Comparison of ENCODE assay signal across 17 mouse cellular contexts in the genomic region with DNA sequence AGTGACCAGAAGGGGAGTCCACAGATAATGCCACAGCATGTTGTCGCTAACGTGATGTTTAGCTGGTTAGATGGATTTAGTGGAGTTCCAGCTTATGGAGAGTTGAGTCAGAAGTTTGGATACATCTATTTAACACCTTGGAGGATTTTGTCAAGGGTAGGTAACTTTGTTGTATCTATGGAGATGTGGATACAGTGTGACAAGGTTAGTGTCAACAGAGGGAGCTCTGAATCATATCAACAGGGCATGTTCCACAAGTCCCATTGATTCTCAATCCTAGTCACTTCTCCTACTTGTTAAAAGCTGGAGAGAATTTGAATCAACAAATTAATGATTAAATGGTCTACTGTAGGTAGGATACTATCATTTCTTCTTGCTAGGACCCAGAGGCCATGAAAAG.
"Had no signal": no experiment of that assay in that cellular context is flagged by ENCODE, and none has a peak within 500 bp of the region (broad histone marks: within the 10 kb centered on the region; RNA-seq: fewer than 3 reads in every experiment).

No protein-coding gene starts in this region.

- H3K9me3 ChIP-seq: lung, embryonic 15.5 days; midbrain, embryonic 13.5 days; midbrain, embryonic 15.5 days; neural tube, embryonic 12.5 days; stomach, embryonic 15.5 days had no signal

- H3K4me2 ChIP-seq: lung, embryonic 15.5 days; midbrain, embryonic 11.5 days; midbrain, embryonic 13.5 days; midbrain, embryonic 15.5 days; neural tube, embryonic 12.5 days; stomach, embryonic 15.5 days had no signal

- H3K36me3 ChIP-seq: lung, embryonic 15.5 days; midbrain, embryonic 13.5 days; midbrain, embryonic 15.5 days; neural tube, embryonic 12.5 days; stomach, embryonic 15.5 days had no signal

- DNase-seq: lung, adult 2 months; lung, postnatal 14 days; lung, postnatal 36 days; right cerebral cortex, postnatal 14 days; thymus, adult 2 months; thymus, postnatal 25 days; thymus, postnatal 4 days had no signal

- H3K9ac ChIP-seq: lung, embryonic 15.5 days; midbrain, embryonic 13.5 days; midbrain, embryonic 15.5 days; neural tube, embryonic 12.5 days; stomach, embryonic 15.5 days had no signal

- ATAC-seq: lung, postnatal 0 days; midbrain, embryonic 13.5 days; midbrain, embryonic 15.5 days had no signal

- H3K27ac ChIP-seq: lung, embryonic 15.5 days; macrophage; midbrain, embryonic 13.5 days; midbrain, embryonic 15.5 days; neural tube, embryonic 12.5 days; stomach, embryonic 15.5 days; stomach, postnatal 0 days had no signal

- H3K27me3 ChIP-seq: lung, embryonic 15.5 days; megakaryocyte, embryonic 14.5 days; midbrain, embryonic 13.5 days; midbrain, embryonic 15.5 days; neural tube, embryonic 12.5 days; stomach, embryonic 15.5 days had no signal

- H3K4me1 ChIP-seq: lung, embryonic 15.5 days; megakaryocyte, embryonic 14.5 days; midbrain, embryonic 13.5 days; midbrain, embryonic 15.5 days; neural tube, embryonic 12.5 days; stomach, embryonic 15.5 days had no signal

- H3K4me3 ChIP-seq: lung, embryonic 15.5 days; megakaryocyte, embryonic 14.5 days; midbrain, embryonic 13.5 days; midbrain, embryonic 15.5 days; neural tube, embryonic 12.5 days; stomach, embryonic 15.5 days had no signal
